Mouse (Mus musculus): ENCODE data around the gene Dnah6. TPM values are rescaled to one million over a fixed set of nuclear protein-coding genes. Genes with fewer than 3 reads are reported as not detected.

The Dnah6 gene
- total RNA-seq, 2 experiments from 2014 or later = 0.41 to 0.50 TPM

GRCm38 (mm10) chr6:72982506-72982905 lies 238.9 kb downstream of the Dnah6 start:
- intact Hi-C loops (cut with DNase I) = no loop called here
- DNase-seq = no peak

- peak; percentile 30 to 41 for DNase-seq
- intact Hi-C loops (cut with DNase I) = loop anchor here (2.0 kb wide), 2 partner anchors 25 to 41 kb away; no protein-coding TSS in a partner anchor
Measured at GRCm38 (mm10) chr6:72981851-72982250, 239.6 kb downstream of the Dnah6 start.

GRCm38 (mm10) chr6:72981124-72981651 lies 240.3 kb downstream of the Dnah6 start:
- intact Hi-C loops (cut with DNase I) = loop anchor here (2.0 kb wide), 2 partner anchors 24 to 40 kb away; no protein-coding TSS in a partner anchor
- peak; percentile 69 to 73 for DNase-seq

- DNase-seq = peak; percentile 60 to 68
- intact Hi-C loops (cut with DNase I) = no loop called here
Measured at GRCm38 (mm10) chr6:72976866-72977265, 244.6 kb downstream of the Dnah6 start.

- intact Hi-C loops (cut with DNase I) = no loop called here
- no peak for DNase-seq
Measured at GRCm38 (mm10) chr6:72971074-72971473, 250.4 kb downstream of the Dnah6 start.

GRCm38 (mm10) chr6:72969787-72970186 lies 251.7 kb downstream of the Dnah6 start:
- no peak for DNase-seq
- intact Hi-C loops (cut with DNase I) = no loop called here

Other genes starting within 250 kb of the Dnah6 start
- gene Suclg1, start 26.7 kb upstream of the Dnah6 start, total RNA-seq (2021) = 100 to 1,000 TPM; 501 to 522 TPM
- gene 4931417E11Rik, start 248.0 kb upstream of the Dnah6 start, total RNA-seq (2021) = not detected

Measured in heart, postnatal 10 days (tissue).